Mouse (Mus musculus) MEL (cell line): ENCODE data around the gene Renbp. TPM values are rescaled to one million over a fixed set of nuclear protein-coding genes. Genes with fewer than 3 reads are reported as not detected.
A peak's percentile ranks its signal among the peaks of the same experiment; 100 is the strongest.

Experiments
- DNase-seq: peaks from one replicate; pipeline ENCODE4 v3.0.0; 2011; ENCODE audit warnings: low read depth, low spot score
- H3K27ac ChIP-seq: 2 replicates; pipeline ENCODE4 v1.5.1; 2012; ENCODE audit warnings: low read depth, mild to moderate bottlenecking, control low read depth, low read length, moderate library complexity; ENCODE audit not compliant: control insufficient read depth
- H3K27me3 ChIP-seq, 2 experiments: fragments of 150-350 bp in 1 of 2; sonication (generic) in 1 of 2; 2 replicates each; pipeline ENCODE4 v1.6.1; 2012; ENCODE audit warnings: low read length in 2 of 2, mild to moderate bottlenecking in 2 of 2, improper control_type of control experiment in 1 of 2, moderate library complexity in 1 of 2; ENCODE audit not compliant: insufficient read depth in 2 of 2, control insufficient read depth in 1 of 2
- H3K36me3 ChIP-seq, 2 experiments: 2 replicates each; pipeline ENCODE4 v1.6.1; 2012 to 2014; ENCODE audit warnings: low read length in 2 of 2, improper control_type of control experiment in 1 of 2, inconsistent platforms in 1 of 2, mild to moderate bottlenecking in 1 of 2; ENCODE audit not compliant: insufficient read depth in 2 of 2, control insufficient read depth in 1 of 2
- H3K4me1 ChIP-seq, 2 experiments: fragments of 150-350 bp in 1 of 2; sonication (generic) in 1 of 2; 2 replicates each; pipeline ENCODE4 v1.6.1; 2012; ENCODE audit warnings: low read length in 2 of 2, improper control_type of control experiment in 1 of 2, mild to moderate bottlenecking in 1 of 2; ENCODE audit not compliant: insufficient read depth in 2 of 2, control insufficient read depth in 1 of 2
- H3K4me3 ChIP-seq, 2 experiments: fragments of 150-350 bp in 1 of 2; sonication (generic) in 1 of 2; 2 replicates each; pipeline ENCODE4 v1.5.1; 2012; ENCODE audit warnings: low read depth in 2 of 2, low read length in 2 of 2, mild to moderate bottlenecking in 2 of 2, moderate library complexity in 2 of 2, control low read depth in 1 of 2, improper control_type of control experiment in 1 of 2; ENCODE audit not compliant: control insufficient read depth in 1 of 2, insufficient read depth in 1 of 2
- H3K79me2 ChIP-seq: 2 replicates; pipeline ENCODE4 v1.6.1; 2012; ENCODE audit warnings: mild to moderate bottlenecking, low read length, moderate library complexity; ENCODE audit not compliant: control insufficient read depth, poor library complexity, insufficient read depth
- H3K9ac ChIP-seq: 2 replicates; pipeline ENCODE4 v1.6.1; 2012; ENCODE audit warnings: low read depth, mild to moderate bottlenecking, control low read depth, low read length, moderate library complexity; ENCODE audit not compliant: control insufficient read depth, poor library complexity, severe bottlenecking
- H3K9me3 ChIP-seq: fragments of 150-350 bp; sonication (generic); replicated peaks from 2 replicates; pipeline ENCODE4 v1.6.1; 2012; ENCODE audit warnings: mild to moderate bottlenecking, low read length, improper control_type of control experiment, moderate library complexity; ENCODE audit not compliant: insufficient read depth
- E2F4 ChIP-seq: IDR thresholded peaks from 2 replicates; pipeline ENCODE4 v1.6.1; 2011; ENCODE audit warnings: low read depth, low read length, improper control_type of control experiment, borderline replicate concordance
- ELF1 ChIP-seq: IDR thresholded peaks from 2 replicates; pipeline ENCODE4 v1.6.1; 2014; ENCODE audit warnings: low read depth, mild to moderate bottlenecking, inconsistent platforms, low read length, improper control_type of control experiment, moderate library complexity
- EP300 ChIP-seq, 2 experiments: IDR thresholded peaks; 2 replicates each; pipeline ENCODE4 v1.6.1; 2011; ENCODE audit warnings: improper control_type of control experiment in 2 of 2, low read length in 2 of 2, low read depth in 1 of 2, mild to moderate bottlenecking in 1 of 2
- ETS1 ChIP-seq: IDR thresholded peaks from 2 replicates; pipeline ENCODE4 v1.6.1; 2012; ENCODE audit warnings: low read depth, mild to moderate bottlenecking, inconsistent platforms, low read length, improper control_type of control experiment, moderate library complexity
- GATA1 ChIP-seq: IDR thresholded peaks from 2 replicates; pipeline ENCODE4 v1.6.1; 2011; ENCODE audit warnings: low read depth, low read length, improper control_type of control experiment
- KAT2A ChIP-seq: conservative IDR thresholded peaks from 2 replicates; pipeline ENCODE4 v1.6.1; 2012; ENCODE audit warnings: low read depth, low read length, improper control_type of control experiment, inconsistent platforms
- MAZ ChIP-seq: IDR thresholded peaks from 2 replicates; pipeline ENCODE4 v1.6.1; 2012; ENCODE audit warnings: low read depth, mild to moderate bottlenecking, inconsistent platforms, low read length, improper control_type of control experiment
- MXI1 ChIP-seq: IDR thresholded peaks from 2 replicates; pipeline ENCODE4 v1.6.1; 2011; ENCODE audit warnings: mild to moderate bottlenecking, low read depth, low read length, improper control_type of control experiment
- NELFE ChIP-seq: IDR thresholded peaks from 2 replicates; pipeline ENCODE4 v1.6.1; 2011; ENCODE audit warnings: low read depth, low read length, improper control_type of control experiment
- RAD21 ChIP-seq: IDR thresholded peaks from 2 replicates; pipeline ENCODE4 v1.6.1; 2011; ENCODE audit warnings: mild to moderate bottlenecking, low read depth, low read length, improper control_type of control experiment
- RCOR1 ChIP-seq: IDR thresholded peaks from 2 replicates; pipeline ENCODE4 v1.6.1; 2012; ENCODE audit warnings: low read depth, mild to moderate bottlenecking, inconsistent platforms, low read length, improper control_type of control experiment
- SMC3 ChIP-seq: IDR thresholded peaks from 2 replicates; pipeline ENCODE4 v1.6.1; 2011; ENCODE audit warnings: low read depth, low read length, improper control_type of control experiment
- TBP ChIP-seq: IDR thresholded peaks from 2 replicates; pipeline ENCODE4 v1.8.0; 2011; ENCODE audit warnings: low read depth, low read length, improper control_type of control experiment
- TCF12 ChIP-seq: IDR thresholded peaks from 2 replicates; pipeline ENCODE4 v1.6.1; 2014; ENCODE audit warnings: low read depth, mild to moderate bottlenecking, inconsistent platforms, low read length, improper control_type of control experiment, moderate library complexity
- UBTF ChIP-seq: IDR thresholded peaks from 2 replicates; pipeline ENCODE4 v1.6.1; 2012; ENCODE audit warnings: low read depth, mild to moderate bottlenecking, inconsistent platforms, low read length, improper control_type of control experiment, moderate library complexity, borderline replicate concordance; ENCODE audit not compliant: insufficient read depth
- USF1 ChIP-seq: IDR thresholded peaks from 2 replicates; pipeline ENCODE4 v1.6.1; 2014; ENCODE audit warnings: low read depth, mild to moderate bottlenecking, inconsistent platforms, low read length, improper control_type of control experiment, moderate library complexity
- ZMIZ1 ChIP-seq: IDR thresholded peaks from 2 replicates; pipeline ENCODE4 v1.6.1; 2012; ENCODE audit warnings: low read depth, mild to moderate bottlenecking, inconsistent platforms, low read length, improper control_type of control experiment, moderate library complexity
- polyA plus RNA-seq, 2 experiments: library from polyadenylated mRNA; stranded (reverse) in 1 of 2; unstranded in 1 of 2; fragments of >175 nt in 1 of 2; fragments of >200 nt in 1 of 2; gene quantifications; 2 replicates each; pipeline versions ENCODE4 v1.2.1 to v1.2.4; 2012; ENCODE audit warnings: low replicate concordance in 2 of 2, low read depth in 1 of 2; ENCODE audit not compliant: insufficient read length in 2 of 2, insufficient read depth in 1 of 2, missing spikeins in 1 of 2
- total RNA-seq: library from RNA; depleted of rRNA; stranded (reverse); fragments of 300-350 nt; gene quantifications from 2 replicates; pipeline ENCODE4 v1.2.3, GENCODE M21; 2012

Renbp gene
- total and polyA plus RNA-seq, 3 experiments = 22.7 to 38.0 TPM; not detected in 1

GRCm38 (mm10) chrX:73881036-73881427 lies 49.6 kb downstream of the Renbp start:
- Histone ChIP-seq H3K36me3 (peaks cover 0 to 2% of the 10 kb centered on the region in 2 experiments; a peak in 2 of 4 replicates), H3K4me3 (peak overlapping the region; percentile 11 to 25; a peak in 2 of 4 replicates), H3K9me3 (no peaks in the 10 kb centered on the region), H3K79me2 (no peaks in the 10 kb centered on the region), H3K27ac (no peak overlapping the region), H3K27me3 (no peaks in the 10 kb centered on the region), H3K9ac (no peak overlapping the region), H3K4me1 (peaks cover 4 to 24% of the 10 kb centered on the region in 2 experiments; a peak in 3 of 4 replicates)
- no peak for DNase-seq
- TF ChIP-seq TBP (no peak), RAD21 (no peak), UBTF (no peak), USF1 (no peak), GATA1 (no peak)

GRCm38 (mm10) chrX:73880194-73881035 lies 50.2 kb downstream of the Renbp start:
- Histone ChIP-seq H3K27ac (no peak overlapping the region), H3K9ac (no peak overlapping the region), H3K4me1 (peaks cover 4 to 24% of the 10 kb centered on the region in 2 experiments; a peak in 3 of 4 replicates), H3K79me2 (no peaks in the 10 kb centered on the region), H3K9me3 (no peaks in the 10 kb centered on the region), H3K36me3 (peaks cover 0 to 2% of the 10 kb centered on the region in 2 experiments; a peak in 1 of 4 replicates), H3K4me3 (peak overlapping the region; percentile 40 to 41), H3K27me3 (no peaks in the 10 kb centered on the region)
- DNase-seq = peak; percentile 37
- TF ChIP-seq UBTF = no peak
- TF ChIP-seq RCOR1 = peak; percentile 56; the same call in 1 of the 2 replicates

- peak; percentile 67 for DNase-seq
- TF ChIP-seq TCF12 = 0 out of 2 replicates have a peak, but pooled peaks have one; percentile 25
- TF ChIP-seq NELFE = no peak
- no peak for TF ChIP-seq ZMIZ1
- TF ChIP-seq MAZ = peak; percentile 23; the same call in 1 of the 2 replicates
- peak; percentile 45; the same call in 1 of the 2 replicates for TF ChIP-seq RCOR1
- TF ChIP-seq EP300 (IDR thresholded peaks at IDR 0.05; ENCODE audit: low read depth in 1 of 2, low read length in 2 of 2) = peak; percentile 26 to 59; a peak in 3 of 4 replicates
- no peak for TF ChIP-seq SMC3
- TF ChIP-seq E2F4 = no peak
- TF ChIP-seq ELF1 = peak; percentile 26; the same call in 1 of the 2 replicates
- TF ChIP-seq ETS1 = peak; percentile 30; the same call in 1 of the 2 replicates
- TF ChIP-seq GATA1 = peak; percentile 30; the same call in 1 of the 2 replicates
- no peak for TF ChIP-seq MXI1
- no peak for TF ChIP-seq KAT2A
- no peak for TF ChIP-seq TBP
- no peaks in the 10 kb centered on the region for H3K79me2 ChIP-seq
Measured at GRCm38 (mm10) chrX:73877014-73877413, 53.6 kb downstream of the Renbp start.

More at GRCm38 (mm10) chrX:73877014-73877413, 53.6 kb downstream of the Renbp start:
- H3K9ac ChIP-seq = no peak overlapping the region
- peaks cover 4 to 24% of the 10 kb centered on the region in 2 experiments; a peak in 3 of 4 replicates for H3K4me1 ChIP-seq
- H3K9me3 ChIP-seq = no peaks in the 10 kb centered on the region
- no peaks in the 10 kb centered on the region for H3K27me3 ChIP-seq
- no peak overlapping the region for H3K27ac ChIP-seq
- H3K4me3 ChIP-seq = no peak overlapping the region
- H3K36me3 ChIP-seq = peaks cover 0 to 2% of the 10 kb centered on the region in 2 experiments; a peak in 1 of 4 replicates
